Mouse (Mus musculus): ENCODE data around the gene Nisch. TPM values are rescaled to one million over a fixed set of nuclear protein-coding genes. Genes with fewer than 3 reads are reported as not detected.

Gene Nisch
- total RNA-seq, 2 experiments from 2014 or later: 375 to 386 TPM

GRCm38 (mm10) chr14:31226978-31227377, 10.2 kb upstream of the Nisch start:
- intact Hi-C loops (cut with DNase I): no loop called here
- peak; percentile 42 to 66 for DNase-seq (ENCODE audit: low spot score in 2 of 2)

- intact Hi-C loops (cut with DNase I): loop anchor here (5.0 kb wide), 2 partner anchors 105 to 120 kb away; partner anchors contain the start of genes Capn7 and Dnah1
- DNase-seq (ENCODE audit: low spot score in 2 of 2): no peak
These were observed 920 bp upstream of the Nisch start, which contains the start of gene Sema3g for GRCm38 (mm10) chr14:31217666-31218065. TSS of gene Sema3g (plus strand) at chr14:31217860.

- intact Hi-C loops (cut with DNase I): loop anchor here (1.0 to 5.0 kb wide), 4 partner anchors 16 to 122 kb away; partner anchors contain the start of genes Capn7 and Dnah1
- DNase-seq (ENCODE audit: low spot score in 2 of 2): peak; percentile 56 to 59
These were observed 1.4 kb downstream of the Nisch start for GRCm38 (mm10) chr14:31215157-31216002.

- intact Hi-C loops (cut with DNase I): loop anchor here (1.0 to 5.0 kb wide), 3 partner anchors 20 to 123 kb away; partner anchors contain the start of genes Capn7 and Dnah1
- DNase-seq (ENCODE audit: low spot score in 2 of 2): no peak
These were observed 2.1 kb downstream of the Nisch start for GRCm38 (mm10) chr14:31214684-31215083.

- no peak for DNase-seq (ENCODE audit: low spot score in 2 of 2)
- intact Hi-C loops (cut with DNase I): no loop called here
These were observed 2.9 kb downstream of the Nisch start for GRCm38 (mm10) chr14:31213868-31214267.

GRCm38 (mm10) chr14:31212499-31212898, 4.2 kb downstream of the Nisch start:
- intact Hi-C loops (cut with DNase I): no loop called here
- no peak for DNase-seq (ENCODE audit: low spot score in 2 of 2)

GRCm38 (mm10) chr14:31211854-31212253, 4.9 kb downstream of the Nisch start:
- intact Hi-C loops (cut with DNase I): no loop called here
- DNase-seq (ENCODE audit: low spot score in 2 of 2): no peak

- no peak for DNase-seq (ENCODE audit: low spot score in 2 of 2)
- intact Hi-C loops (cut with DNase I): no loop called here
These were observed 7.6 kb downstream of the Nisch start for GRCm38 (mm10) chr14:31209133-31209557.

- DNase-seq (ENCODE audit: low spot score in 2 of 2): no peak
- intact Hi-C loops (cut with DNase I): no loop called here
These were observed 8.7 kb downstream of the Nisch start, which contains the start of gene Tnnc1 for GRCm38 (mm10) chr14:31208084-31208483. TSS of gene Tnnc1 (plus strand) at chr14:31208312.

GRCm38 (mm10) chr14:31207070-31207830, 9.5 kb downstream of the Nisch start:
- intact Hi-C loops (cut with DNase I): loop anchor here (2.0 kb wide), 1 partner anchor 44 kb away; the partner anchor contains the start of genes Bap1 and Phf7
- DNase-seq (ENCODE audit: low spot score in 2 of 2): peak in 1 of 2 experiments; percentile 50

- intact Hi-C loops (cut with DNase I): loop anchor here (1.0 to 2.0 kb wide), 2 partner anchors 44 to 78 kb away; partner anchors contain the start of genes Bap1, Phf7 and Smim4
- DNase-seq (ENCODE audit: low spot score in 2 of 2): peak; percentile 96
These were observed 10.2 kb downstream of the Nisch start for GRCm38 (mm10) chr14:31206472-31206981.

- peak in 1 of 2 experiments; percentile 47 for DNase-seq (ENCODE audit: low spot score in 2 of 2)
- intact Hi-C loops (cut with DNase I): loop anchor here (1.0 to 2.0 kb wide), 2 partner anchors 45 to 78 kb away; partner anchors contain the start of genes Bap1, Phf7 and Smim4
These were observed 10.9 kb downstream of the Nisch start for GRCm38 (mm10) chr14:31205562-31206467.

GRCm38 (mm10) chr14:31205244-31205561, 11.5 kb downstream of the Nisch start:
- intact Hi-C loops (cut with DNase I): no loop called here
- DNase-seq (ENCODE audit: low spot score in 2 of 2): no peak

GRCm38 (mm10) chr14:31204844-31205243, 11.9 kb downstream of the Nisch start:
- intact Hi-C loops (cut with DNase I): no loop called here
- DNase-seq (ENCODE audit: low spot score in 2 of 2): peak in 1 of 2 experiments; percentile 33

GRCm38 (mm10) chr14:31200038-31200437, 16.7 kb downstream of the Nisch start:
- DNase-seq (ENCODE audit: low spot score in 2 of 2): no peak
- intact Hi-C loops (cut with DNase I): no loop called here

GRCm38 (mm10) chr14:31199599-31199998, 17.1 kb downstream of the Nisch start:
- intact Hi-C loops (cut with DNase I): no loop called here
- DNase-seq (ENCODE audit: low spot score in 2 of 2): no peak

- peak; percentile 54 to 81 for DNase-seq (ENCODE audit: low spot score in 2 of 2)
- intact Hi-C loops (cut with DNase I): no loop called here
These were observed 18.9 kb downstream of the Nisch start for GRCm38 (mm10) chr14:31197547-31198516.

- no peak for DNase-seq (ENCODE audit: low spot score in 2 of 2)
- intact Hi-C loops (cut with DNase I): no loop called here
These were observed 20.8 kb downstream of the Nisch start for GRCm38 (mm10) chr14:31195968-31196367.
